Mouse (Mus musculus) olfactory bulb, adult 2 months (tissue): ENCODE results near the gene Polg. TPM values are rescaled to one million over a fixed set of nuclear protein-coding genes. Genes with fewer than 3 reads are reported as not detected.

Experiments used
- H3K27ac ChIP-seq: fragments of 200-500 bp; 2 replicates; pipeline ENCODE4 v1.5.1; 2012; ENCODE audit warnings: low read depth, low read length; ENCODE audit not compliant: insufficient read depth
- H3K4me1 ChIP-seq: fragments of 200-500 bp; 2 replicates; pipeline ENCODE4 v1.6.1; 2012; ENCODE audit warnings: low read length; ENCODE audit not compliant: control insufficient read depth, insufficient read depth
- H3K4me3 ChIP-seq: fragments of 200-500 bp; 2 replicates; pipeline ENCODE4 v1.5.1; 2012; ENCODE audit warnings: mild to moderate bottlenecking, low read depth, low read length, moderate library complexity; ENCODE audit not compliant: insufficient read depth
- CTCF ChIP-seq: fragments of 200-500 bp; IDR thresholded peaks from 2 replicates; pipeline ENCODE4 v1.5.1; 2012; ENCODE audit warnings: low read depth, mild to moderate bottlenecking, low read length, moderate library complexity; ENCODE audit not compliant: insufficient read depth
- POLR2A ChIP-seq: fragments of 200-500 bp; IDR thresholded peaks from 2 replicates; pipeline ENCODE4 v1.6.1; 2012; ENCODE audit warnings: mild to moderate bottlenecking, low read depth, low read length, moderate library complexity; ENCODE audit not compliant: insufficient read depth
- WGBS: fragments of 180-500 bp; shearing (Covaris S2); methylation state at CpG from one replicate; pipeline ENCODE4 v1.1.7; 2018; 5-methylcytosine and 5-hydroxymethylcytosine counted together
- polyA plus RNA-seq: library from polyadenylated mRNA; stranded (reverse); fragments of >200 nt; gene quantifications from 2 replicates; pipeline ENCODE4 v1.2.4, GENCODE M21; 2012; ENCODE audit warnings: low replicate concordance; ENCODE audit not compliant: missing spikeins, insufficient read depth, insufficient read length

Polg gene
- polyA plus RNA-seq, result 134 TPM in 1 of 2 replicates, not detected in the other

DNA sequence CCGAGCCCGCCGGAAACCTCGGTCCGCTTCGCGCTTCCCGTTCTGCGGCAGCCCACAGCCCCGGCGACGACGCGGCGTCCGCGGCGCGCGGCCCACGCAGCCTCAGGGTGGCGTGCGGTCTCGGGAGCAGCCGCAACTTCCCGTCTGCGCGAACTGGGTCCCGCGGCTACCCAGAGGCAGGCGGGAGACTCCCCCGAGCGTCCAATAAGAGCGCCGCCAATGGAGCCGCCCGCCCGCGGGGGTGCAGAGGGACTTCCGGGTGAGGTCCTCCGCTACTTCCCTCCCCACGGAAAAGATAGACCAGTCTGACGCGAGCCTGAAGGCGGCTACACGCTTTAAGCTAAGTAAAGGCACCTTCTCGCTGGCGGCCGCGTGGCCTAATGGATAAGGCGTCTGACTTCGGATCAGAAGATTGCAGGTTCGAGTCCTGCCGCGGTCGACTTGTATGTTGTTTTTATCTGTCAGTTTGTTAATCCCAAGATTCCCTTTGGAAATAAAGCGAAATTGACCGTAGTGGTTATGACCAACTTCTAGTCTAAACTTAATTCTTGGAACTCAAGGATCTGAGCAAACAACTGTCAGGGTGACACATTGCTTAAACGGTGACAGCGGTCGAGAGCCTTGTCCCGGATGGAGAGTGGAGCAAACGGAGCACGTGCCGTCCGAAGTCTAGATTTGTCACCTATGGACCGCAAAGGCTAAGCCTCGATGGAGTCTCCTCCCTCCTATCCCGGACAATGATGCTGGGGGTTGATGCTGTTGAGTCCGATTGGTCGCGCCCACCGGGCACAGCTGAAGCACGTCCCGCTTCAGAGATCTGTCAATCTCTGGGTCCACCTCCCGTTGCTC, at the start of gene Polg:
Polg (minus strand) TSS at position 310 of the 849 bp plus-strand sequence.
- Histone ChIP-seq H3K4me1 (peaks cover 31% of the 10 kb centered on the region), H3K4me3 (peak within 1 kb of the TSS; percentile 79), H3K27ac (peak within 1 kb of the TSS; percentile 24)
- under 1% methylated on average over 75 of the region's 76 CpGs for WGBS
- TF ChIP-seq POLR2A (peak; percentile 90), CTCF (no peak)

DNA sequence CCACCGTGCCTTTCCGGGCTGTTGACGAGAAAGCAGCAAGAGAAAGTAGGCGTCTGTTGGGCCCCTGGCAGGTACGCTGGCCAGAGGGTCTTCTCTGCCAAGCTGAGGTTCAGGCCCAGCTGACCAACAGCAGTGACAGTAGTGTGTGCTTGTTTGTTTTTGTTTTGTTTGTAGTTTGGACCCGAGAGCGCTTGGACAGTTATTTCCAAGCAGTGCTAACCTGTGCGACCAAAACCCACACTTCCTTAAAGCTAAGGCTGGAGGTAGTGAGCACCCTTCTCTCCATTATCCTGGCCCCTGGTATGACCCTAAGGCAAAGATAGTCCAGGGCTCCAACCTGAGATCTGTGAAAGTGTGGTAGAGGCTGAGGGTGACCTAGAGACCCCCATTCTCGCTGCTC, 49.7 kb upstream of the Polg start:
- 9% methylated on average over 9 of the region's 9 CpGs for WGBS
- peak overlapping the region; percentile 99 for H3K27ac ChIP-seq
- TF ChIP-seq POLR2A (0 out of 2 replicates have a peak, but pooled peaks have one; percentile 15), CTCF (no peak)
- peaks cover 57% of the 10 kb centered on the region for H3K4me1 ChIP-seq
- peak overlapping the region; percentile 34 for H3K4me3 ChIP-seq

DNA sequence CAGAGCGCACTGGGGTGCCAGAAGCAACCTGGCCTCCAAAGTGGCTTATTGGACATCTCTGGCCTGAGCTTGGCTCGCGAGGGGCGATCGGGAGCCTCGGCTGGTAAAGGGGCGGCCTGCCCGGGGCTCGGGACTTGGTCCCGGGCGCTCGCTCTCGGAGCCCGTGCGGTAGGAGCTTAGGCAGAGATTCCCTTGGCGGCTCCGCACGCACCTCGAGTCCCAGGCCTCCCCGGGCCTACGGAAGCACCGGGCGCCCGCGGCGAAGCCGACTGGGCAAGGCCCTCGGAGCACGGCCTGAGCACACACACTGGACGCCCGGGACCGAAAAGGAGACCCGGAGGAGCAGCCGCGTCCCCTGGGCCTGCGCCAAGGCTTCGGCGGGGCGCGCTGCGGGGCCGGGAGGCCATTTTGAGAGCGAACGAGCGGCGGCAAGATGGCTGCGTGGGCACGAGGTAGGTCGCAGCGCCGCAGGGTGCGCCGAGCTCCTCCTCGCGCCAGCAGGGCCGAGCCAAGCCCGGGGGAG, 49.1 kb upstream of the Polg start:
- WGBS, result 1% methylated on average over 57 of the region's 57 CpGs
- Histone ChIP-seq H3K27ac (peak overlapping the region; percentile 99), H3K4me1 (peaks cover 51% of the 10 kb centered on the region), H3K4me3 (peak overlapping the region; percentile 34)
- TF ChIP-seq POLR2A (no peak), CTCF (no peak)

- no peak for TF ChIP-seq POLR2A
- 0 out of 2 replicates have a peak, but pooled peaks have one; percentile 10 for TF ChIP-seq CTCF
- Histone ChIP-seq H3K27ac (peak overlapping the region; percentile 99), H3K4me1 (peaks cover 51% of the 10 kb centered on the region), H3K4me3 (peak overlapping the region; percentile 34)
- 6% methylated on average over 20 of the region's 20 CpGs for WGBS
Measured at GRCm38 (mm10) chr7:79514361-79514881, 48.3 kb upstream of the Polg start.

DNA sequence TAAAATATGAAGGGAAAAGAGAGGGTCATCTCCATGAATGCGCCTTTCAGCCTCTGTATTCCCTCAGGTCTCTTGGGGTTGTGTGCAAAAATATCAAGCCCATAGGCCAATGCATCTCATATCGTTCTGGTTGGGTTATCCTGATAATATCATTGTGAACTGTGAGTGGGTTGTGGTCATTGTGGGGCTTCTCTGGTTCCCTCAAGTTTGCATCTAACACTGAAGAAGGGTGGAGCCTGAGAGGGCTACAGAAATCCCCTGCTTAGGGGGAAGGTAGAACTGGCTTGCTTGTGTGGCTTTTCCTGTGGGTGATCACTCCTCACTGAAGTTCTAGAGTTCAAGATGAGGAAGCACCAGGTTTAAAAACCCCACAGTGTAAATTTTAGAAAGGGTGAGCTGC, 47.3 kb upstream of the Polg start:
- no peak for TF ChIP-seq POLR2A
- TF ChIP-seq CTCF, result no peak
- WGBS, result 21% methylated on average over 2 of the region's 2 CpGs
- H3K27ac ChIP-seq, result peak overlapping the region; percentile 99
- peaks cover 45% of the 10 kb centered on the region for H3K4me1 ChIP-seq
- H3K4me3 ChIP-seq, result no peak overlapping the region

DNA sequence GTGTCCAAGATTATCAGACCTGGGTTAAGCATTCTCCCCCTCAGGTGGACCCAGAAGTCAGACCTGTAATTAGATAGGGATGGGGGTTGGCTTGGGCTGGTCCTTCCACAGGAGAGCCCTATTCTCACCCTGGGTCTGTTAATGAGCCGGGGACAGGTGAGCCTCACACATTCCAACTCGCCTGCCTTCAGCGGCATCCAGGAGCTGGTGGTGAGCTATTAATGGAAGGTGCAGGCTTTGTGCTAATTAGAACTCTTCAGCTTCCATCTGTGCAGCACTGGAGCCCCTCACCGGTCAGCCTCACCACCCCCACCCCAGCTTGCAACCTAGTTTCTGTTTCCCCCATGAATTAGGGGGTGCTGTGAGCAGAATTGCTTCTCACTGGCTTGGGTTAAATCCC, 46.3 kb upstream of the Polg start:
- 6% methylated on average over 4 of the region's 4 CpGs for WGBS
- Histone ChIP-seq H3K4me1 (peaks cover 45% of the 10 kb centered on the region), H3K4me3 (peak overlapping the region; percentile 13; the same call in 1 of the 2 replicates), H3K27ac (peak overlapping the region; percentile 85)
- no peak for TF ChIP-seq CTCF
- TF ChIP-seq POLR2A, result no peak

- 12% methylated on average over 5 of the region's 5 CpGs for WGBS
- Histone ChIP-seq H3K27ac (peak overlapping the region; percentile 77), H3K4me3 (peak overlapping the region; percentile 21), H3K4me1 (peaks cover 43% of the 10 kb centered on the region)
- TF ChIP-seq POLR2A (no peak), CTCF (no peak)
Measured at GRCm38 (mm10) chr7:79511656-79512055, 45.5 kb upstream of the Polg start.

GRCm38 (mm10) chr7:79511181-79511580, 45.0 kb upstream of the Polg start:
- no peak overlapping the region for H3K4me3 ChIP-seq
- 10% methylated on average over 7 of the region's 7 CpGs for WGBS

DNA sequence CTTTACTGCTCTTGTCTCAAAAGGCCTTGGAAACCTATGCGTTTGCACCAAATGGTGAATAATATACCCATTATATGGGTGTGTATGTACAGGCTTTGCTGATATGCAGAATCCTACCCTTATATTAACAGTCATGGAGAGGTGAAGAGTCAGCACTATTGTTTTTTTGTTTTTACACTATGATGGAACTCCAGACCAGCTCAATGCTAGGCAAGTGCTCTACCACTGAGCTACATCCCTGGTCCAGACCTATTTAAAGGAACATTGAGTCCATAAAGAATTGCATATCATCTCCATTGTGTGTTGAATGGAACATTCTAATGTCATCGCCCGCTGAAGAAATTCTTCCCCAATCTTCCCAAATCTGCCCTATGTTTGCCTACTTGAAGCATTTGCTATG, 44.5 kb upstream of the Polg start:
- H3K27ac ChIP-seq, result peak overlapping the region; percentile 68; the same call in 1 of the 2 replicates
- no peak for TF ChIP-seq POLR2A
- TF ChIP-seq CTCF, result no peak
- peaks cover 37% of the 10 kb centered on the region for H3K4me1 ChIP-seq
- WGBS, result 13% methylated on average over 3 of the region's 3 CpGs
- H3K4me3 ChIP-seq, result no peak overlapping the region

More at GRCm38 (mm10) chr7:79511181-79511580, 45.0 kb upstream of the Polg start:
- Histone ChIP-seq H3K4me1 (peaks cover 41% of the 10 kb centered on the region), H3K27ac (peak overlapping the region; percentile 68; the same call in 1 of the 2 replicates)
- TF ChIP-seq POLR2A (no peak), CTCF (no peak)
